Mouse (Mus musculus) monocyte, adult 5-6 weeks (primary cell): Measurements from ENCODE around the gene Cd46. TPM values are rescaled to one million over a fixed set of nuclear protein-coding genes. Genes with fewer than 3 reads are reported as not detected.

Experiments used
- ATAC-seq: fragments of 153-309, 156-312 bp; replicated peaks from 2 replicates; pipeline ENCODE4 v1.8.0; 2017; ENCODE audit warnings: mild to moderate bottlenecking; ENCODE audit not compliant: low TSS enrichment, insufficient number of reproducible peaks, severe bottlenecking, poor library complexity, low FRiP score
- total RNA-seq: library from RNA; stranded (forward); fragments of 200-1000, 200-491, 200-594 nt; gene quantifications from 3 replicates; pipeline ENCODE4 v1.2.3, GENCODE M21; 2017

Gene Cd46
- total RNA-seq, result 1.9 to 5.1 TPM (median 4.5 TPM) in 3 replicates

DNA sequence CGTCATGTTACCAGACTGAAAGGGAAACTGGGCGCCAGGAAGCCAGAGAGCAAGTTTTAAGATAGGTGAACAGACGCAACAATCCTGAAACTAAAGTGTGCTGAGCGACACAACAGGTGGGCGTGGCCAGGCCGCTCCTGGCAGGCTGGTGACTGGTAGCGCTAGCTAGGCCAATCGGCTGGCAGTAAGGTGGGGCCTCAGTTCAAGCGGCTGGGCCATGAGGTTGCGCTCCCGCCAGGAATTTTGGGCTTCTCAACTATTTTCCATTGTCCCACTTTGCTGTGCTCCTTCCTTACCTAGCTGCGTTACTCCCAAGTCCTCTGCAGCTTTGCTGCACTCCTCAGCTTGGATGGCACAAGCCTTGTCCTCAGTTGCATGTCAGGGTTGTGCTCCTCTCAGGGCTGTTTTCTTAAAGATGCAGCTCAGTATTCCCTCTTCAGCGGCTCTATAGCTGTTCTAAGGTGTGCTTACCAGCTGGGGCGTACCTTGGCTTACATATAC lies at the start of gene Cd46:
Gene Cd46 (minus strand): TSS at position 30 of the 501 bp plus-strand sequence.
- peak; percentile 93 for ATAC-seq

DNA sequence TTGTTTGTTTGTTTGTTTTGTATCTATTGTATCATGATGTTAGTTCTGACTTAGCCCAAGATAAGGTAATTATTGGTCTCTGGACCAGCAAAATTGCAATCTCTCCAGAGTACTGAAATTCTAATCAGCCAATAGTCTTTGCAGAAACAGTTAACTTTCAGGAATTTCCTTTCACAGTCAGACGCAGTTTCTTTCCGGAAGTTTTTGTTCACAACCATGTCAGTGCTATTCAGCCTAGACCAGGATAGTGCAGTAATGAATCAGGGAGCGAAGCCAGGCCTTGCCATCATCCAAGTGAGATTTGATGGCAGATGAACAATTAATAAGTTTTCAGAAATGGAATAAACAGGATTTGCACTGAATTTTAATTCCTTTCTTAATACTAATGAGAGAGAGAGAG lies 40.0 kb upstream of the Cd46 start:
- no peak for ATAC-seq

DNA sequence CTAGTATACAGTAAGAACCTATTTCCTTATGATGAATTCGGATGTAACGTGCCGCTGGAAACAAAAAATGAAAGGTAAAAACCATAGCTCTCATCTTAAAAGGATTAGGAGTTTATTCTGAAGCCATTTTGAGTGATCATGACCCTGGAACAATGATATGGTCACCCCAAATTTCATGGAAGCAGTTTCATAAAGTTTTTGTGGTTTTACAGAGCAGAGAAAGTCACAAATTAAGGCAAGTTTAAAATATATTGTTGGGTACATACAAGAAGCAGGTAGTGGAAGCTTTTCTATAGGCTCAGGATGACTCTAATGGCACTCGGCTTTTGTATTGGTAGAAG lies 39.6 kb upstream of the Cd46 start:
- no peak for ATAC-seq

DNA sequence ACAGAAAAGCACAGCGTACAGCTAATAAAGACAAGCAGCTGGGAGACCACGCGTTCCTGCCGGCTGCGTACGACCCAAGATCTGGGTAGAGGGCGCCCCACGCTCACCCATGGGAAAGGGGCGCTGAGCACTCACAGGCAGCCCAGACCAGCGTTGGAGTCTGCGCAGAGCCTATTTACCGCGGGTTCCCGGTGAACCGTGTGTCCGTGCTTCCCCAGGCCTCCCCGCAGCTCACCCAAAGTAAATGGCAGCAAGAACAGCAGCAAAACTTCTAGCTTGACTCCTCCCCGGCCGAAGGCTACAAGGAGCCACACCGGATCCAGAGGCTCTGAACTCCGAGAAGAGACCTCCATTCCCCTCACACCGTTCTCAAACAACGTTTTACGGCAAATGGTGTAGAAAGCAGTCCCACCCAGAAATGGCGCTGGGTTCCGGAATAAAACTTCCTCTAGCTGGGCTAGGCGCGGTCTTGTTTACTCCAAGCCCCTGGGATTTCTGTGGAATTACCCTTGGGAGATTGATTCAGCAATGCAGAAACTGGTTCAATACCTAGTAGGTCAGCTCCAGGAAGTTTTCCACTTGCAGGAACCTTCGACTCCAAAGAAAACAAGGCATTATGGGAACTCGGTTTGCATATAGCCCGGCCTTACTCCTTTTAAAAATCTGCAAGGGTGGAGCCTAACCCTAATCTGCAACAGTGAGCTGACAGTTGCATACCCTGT lies 39.1 kb upstream of the Cd46 start, which contains the start of gene Cr1l:
Gene Cr1l (minus strand): TSS at position 634 of the 722 bp plus-strand sequence.
- peak; percentile 90 for ATAC-seq

DNA sequence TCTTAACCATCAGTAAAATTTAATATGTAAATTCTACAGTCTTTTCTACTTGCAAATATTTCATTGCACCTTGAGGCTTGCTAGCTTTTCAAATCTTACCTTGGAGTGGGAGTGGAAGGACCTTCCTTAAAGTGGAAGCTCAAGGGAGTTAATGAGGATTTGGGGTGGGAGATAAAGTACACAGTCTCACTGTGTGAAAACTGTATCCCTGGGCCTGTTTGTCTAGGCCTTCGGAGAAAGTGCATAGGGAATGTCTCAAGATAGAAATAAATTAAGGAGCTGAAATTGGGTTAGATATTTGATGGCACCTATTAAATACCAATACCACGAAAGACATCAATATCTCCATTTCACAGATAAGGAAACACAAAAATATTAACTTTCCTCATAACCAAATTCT lies 38.4 kb upstream of the Cd46 start:
- no peak for ATAC-seq

DNA sequence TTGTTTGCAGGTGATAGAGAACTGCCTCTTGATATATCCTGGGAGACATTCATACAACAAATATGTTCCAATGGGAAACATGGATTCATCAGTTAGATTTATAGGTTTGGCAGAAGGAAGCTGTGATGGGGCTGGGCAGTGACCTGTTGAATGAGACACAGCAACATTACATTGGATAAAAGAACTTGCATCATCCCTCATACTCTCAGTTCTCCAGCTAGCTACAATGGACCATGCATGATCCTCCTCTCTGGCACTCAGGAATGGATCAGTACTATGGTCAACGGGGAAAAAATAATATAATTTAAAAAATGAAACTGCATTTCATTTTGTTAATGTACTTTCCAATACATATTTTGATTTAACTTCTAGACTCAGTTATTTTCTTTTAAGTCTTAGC lies 37.8 kb upstream of the Cd46 start:
- no peak for ATAC-seq

DNA sequence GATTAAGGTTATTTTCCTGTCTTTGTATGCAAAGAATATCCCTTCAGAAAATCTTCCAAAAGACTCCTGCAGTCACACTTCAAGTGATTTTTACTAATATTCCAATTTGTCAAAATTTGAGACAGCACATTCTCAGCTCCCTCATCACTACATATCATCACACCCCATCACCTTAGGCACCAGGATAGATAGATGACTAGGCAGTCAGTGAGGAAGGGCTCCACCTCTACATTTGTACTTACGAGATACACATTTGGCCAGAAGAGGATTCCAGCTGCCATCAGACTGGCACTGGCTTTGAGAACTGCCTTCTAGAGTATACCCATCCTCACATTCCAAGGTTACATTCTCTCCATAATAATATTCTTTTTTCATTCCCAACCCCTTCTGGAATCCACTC lies 22.4 kb upstream of the Cd46 start:
- no peak for ATAC-seq

DNA sequence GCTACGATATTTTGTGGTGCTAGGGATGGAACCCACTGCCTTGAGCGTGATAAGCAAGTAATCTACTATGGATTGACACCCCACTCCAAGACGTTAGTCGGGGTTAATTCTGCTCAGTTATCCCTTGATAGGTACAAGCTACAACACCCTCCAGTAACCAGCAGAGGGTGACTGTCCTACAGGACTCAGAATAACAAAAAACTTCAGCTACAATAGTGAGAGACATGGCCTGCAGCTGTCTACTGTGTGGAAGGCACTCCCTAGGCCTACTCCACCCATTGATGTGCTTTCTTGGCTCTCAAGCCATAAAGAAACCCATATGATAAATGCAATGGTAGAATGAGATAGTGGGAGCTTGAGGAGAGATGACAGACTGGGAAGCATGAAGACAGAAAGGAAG lies 21.6 kb upstream of the Cd46 start:
- ATAC-seq, result no peak

DNA sequence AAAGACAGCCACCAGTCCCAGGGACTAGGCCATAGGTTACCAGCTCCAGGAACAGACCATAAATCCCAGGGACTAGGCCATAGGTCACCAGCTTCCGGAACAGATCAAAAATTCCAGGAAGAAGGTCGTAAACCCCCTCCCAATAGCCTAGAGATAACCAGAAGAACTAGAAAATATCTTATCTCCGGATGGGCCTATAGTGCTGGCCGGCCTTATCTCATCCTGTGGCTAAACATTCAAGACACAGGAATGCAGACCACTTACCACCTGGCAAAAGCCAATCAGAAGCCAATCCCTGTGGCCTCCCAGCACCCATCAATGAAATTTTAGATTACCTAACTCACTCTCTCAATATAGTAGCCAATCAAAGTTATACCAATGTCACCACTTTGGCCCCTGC lies 8.6 kb upstream of the Cd46 start:
- no peak for ATAC-seq

DNA sequence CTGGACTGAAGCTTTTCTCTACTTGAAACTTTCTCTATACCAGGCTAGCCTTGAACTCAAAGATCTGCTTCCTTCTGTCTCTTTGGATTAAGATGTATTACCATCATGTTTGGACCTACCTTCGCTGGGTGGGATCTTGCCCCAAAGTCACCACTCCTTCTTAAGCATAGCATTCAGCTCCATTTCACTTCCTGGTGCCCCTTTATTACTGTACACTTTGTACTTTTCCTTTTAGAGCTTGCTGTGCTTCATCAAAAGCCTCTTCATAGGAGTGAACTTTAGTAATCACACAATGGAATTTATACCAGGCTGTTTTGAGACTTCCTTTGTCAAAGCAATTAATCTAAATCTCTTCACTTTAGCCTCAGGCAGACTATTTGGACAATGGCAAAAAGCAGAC lies 6.0 kb upstream of the Cd46 start:
- no peak for ATAC-seq

DNA sequence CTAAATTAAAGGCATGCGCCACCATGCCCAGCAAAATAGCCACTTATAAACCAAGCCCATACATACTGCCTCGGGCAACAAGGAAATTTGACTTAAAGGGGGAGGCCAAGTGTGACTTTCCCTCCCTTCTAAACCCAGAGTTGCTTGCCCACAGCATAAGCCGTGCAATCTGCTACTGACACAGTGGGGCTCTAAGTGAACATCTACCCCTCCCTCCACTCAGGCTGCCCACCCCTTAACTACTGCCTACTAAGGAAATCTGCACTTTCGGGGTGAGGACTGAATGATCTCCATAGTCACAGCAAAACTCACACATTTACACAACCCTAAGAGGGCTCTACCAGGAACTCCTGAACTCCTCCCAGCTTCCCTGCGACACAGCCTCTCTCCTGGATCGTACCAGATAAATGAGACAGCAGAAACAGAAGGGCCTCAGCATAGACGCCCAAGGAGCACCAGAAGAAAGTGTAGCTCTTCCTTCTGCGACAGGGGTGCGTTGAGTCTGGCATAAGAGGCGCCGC lies 290 bp downstream of the Cd46 start:
- ATAC-seq, result peak; percentile 23; the same call in 1 of the 2 replicates

DNA sequence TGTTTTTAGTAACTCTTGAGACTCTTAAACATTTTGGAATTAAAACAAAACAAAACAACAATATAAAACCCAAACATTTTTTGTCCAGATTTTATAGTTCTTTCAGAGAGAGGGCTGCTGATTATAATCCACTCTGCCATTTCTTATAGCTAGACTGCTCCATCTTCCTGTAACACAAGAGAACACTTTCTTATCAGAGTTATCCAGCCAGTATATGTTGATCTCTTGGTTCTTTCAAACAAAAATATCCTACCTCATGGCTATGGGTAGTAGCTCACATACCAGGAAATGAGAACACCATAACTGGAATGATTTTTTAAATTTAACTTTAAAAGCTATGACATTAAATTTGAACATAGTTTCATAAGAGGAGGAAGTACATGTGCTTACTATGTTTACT lies 9.9 kb downstream of the Cd46 start:
- ATAC-seq, result no peak

DNA sequence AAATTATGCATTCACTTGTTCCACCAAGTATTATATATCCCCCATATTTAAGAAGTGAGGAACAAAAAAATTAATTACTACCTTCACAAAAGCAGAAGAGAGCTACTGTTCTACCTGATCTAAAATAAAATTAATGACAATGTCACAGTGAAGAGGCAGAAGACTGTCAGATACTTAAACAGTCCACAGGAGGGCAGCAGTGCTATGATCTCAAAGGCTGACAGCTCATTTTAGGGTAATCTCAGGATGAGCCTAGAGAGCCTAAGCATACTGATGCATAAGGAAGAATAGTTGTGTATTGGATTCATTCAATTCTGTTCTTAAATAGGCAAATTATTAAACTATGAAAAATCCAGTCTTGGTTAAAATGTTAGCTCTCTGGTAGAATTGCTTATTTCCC lies 51.6 kb downstream of the Cd46 start:
- ATAC-seq, result peak; percentile 89

DNA sequence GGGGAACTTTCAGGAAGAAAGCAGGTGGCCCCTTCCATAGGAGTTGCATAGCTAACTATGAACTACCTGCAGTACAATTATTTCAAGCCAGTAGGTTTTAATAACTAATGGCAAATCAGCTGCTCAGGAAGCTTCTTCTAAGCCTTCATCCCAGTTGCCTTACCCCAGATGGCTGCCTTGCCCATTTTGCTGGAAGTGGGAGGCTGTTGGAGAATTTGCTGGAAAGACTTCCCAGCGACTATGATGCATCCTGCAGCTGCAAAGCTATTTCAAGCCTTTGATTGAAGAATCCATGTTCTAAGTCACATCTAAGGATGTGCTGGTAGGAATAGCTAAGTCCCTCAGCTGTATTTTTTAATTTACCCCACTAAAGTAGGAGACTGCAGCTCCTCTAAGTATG lies 53.7 kb downstream of the Cd46 start:
- no peak for ATAC-seq

DNA sequence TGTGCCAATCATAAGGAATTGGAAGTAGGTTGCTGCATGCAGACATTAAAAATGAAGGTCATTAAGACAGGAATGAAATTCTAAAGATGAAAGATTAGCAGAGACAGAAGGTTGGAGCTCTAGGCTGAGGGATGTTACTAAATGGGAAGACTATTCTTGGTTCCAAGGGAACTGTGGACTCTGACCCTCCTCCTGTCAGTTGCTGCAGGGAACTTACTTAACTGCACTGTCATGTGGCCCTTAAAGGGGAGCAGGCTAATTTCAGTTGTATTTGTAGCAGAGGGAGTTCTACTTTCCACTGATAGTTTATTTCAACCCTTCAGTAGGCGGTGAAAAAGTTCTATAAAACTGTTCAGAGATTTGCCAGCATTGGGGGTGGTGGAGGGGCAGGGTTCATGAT lies 54.1 kb downstream of the Cd46 start:
- no peak for ATAC-seq

DNA sequence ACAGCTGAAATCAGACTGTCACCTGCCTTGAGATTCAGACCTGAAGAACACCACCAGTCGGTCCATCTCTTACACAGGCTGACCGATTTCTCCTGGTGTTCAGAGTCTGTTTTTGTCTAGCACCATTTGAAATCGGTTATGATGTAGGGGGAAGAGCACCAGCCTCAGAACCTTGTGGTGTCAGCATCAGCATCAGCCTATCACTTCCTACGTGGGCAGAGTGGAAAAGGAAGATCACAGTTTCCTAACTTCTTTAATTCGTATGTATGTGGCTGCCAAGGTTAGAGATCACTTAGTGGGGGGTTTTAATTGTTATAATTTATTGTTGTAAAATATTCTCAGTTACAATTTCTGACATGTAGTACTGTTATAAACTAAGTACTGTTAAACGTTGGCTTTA lies 54.6 kb downstream of the Cd46 start:
- no peak for ATAC-seq

DNA sequence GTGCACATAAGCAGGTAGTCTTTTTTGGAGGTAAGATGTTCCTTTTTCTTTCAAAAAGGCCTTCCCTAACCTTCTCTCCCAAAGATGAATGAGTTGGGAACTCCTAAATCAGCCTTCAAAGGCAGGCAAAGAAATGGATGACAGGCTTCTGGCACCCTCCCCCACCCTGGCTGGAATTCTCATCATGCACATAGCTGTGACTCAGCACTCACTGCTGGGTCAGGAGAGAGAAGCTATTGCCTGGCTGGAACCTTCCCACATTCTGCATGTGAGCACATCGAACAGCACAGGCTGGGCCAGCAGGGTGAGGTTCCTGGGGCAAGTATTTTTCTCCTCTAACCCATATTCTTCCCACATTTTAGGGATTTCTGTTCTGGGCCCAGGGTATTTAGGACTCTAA lies 58.1 kb downstream of the Cd46 start:
- no peak for ATAC-seq

DNA sequence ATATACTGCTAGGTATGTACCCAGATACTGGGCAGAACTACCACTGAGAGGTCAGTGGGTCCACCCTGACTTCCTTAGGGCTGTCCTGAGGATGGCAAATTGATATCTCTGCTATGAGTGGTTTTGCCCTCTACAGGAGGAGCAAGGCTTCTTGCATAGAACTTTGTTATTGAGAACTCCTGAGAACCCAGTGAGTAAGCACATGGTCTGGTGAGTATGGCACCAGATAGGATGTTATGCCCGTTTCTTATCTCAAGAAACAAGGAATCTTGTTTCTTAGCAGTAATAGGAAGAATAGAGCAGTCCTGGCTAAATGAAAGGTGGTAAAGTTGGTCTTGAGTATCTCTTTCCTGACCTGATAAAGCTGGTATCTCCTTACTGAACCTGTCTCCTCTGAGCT lies 59.3 kb downstream of the Cd46 start:
- no peak for ATAC-seq

DNA sequence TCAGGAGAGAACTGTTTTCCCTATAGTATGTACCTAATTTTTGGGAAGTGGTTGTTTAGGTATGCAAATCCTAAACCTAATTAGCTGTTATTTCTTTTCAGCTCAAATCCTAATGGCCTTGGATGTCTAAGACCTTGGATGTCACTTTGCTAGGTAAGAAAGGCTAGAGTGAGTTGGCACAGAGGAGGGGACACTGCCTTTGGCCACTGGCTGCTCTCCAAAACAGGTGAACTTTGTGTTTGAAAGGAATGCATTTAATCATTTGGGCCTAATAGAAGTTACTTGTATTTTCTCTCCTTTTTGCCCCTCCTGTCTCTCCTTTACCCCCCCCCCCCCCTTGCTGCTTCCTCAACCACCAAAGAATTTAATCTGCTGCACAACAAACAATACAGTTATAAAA lies 60.3 kb downstream of the Cd46 start:
- ATAC-seq, result no peak

DNA sequence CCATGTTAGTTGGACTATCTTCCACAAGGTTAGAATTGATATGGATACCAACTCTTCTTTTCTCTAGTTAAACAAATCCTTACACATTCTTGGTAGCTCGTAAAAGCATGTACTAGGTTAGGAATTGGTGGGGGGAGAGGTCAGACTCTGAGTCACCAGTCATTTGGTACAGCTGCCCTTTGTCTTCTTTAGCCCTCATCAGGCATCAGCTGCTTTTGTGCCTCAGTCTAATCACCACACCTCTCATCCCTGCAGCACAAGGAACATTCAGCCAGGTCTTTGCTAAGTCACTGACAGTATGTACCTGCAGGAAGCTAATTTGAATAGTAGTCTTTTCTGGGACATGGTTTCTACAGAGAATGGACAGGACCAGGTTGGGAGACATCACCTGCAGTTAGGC lies 64.5 kb downstream of the Cd46 start:
- ATAC-seq, result no peak

DNA sequence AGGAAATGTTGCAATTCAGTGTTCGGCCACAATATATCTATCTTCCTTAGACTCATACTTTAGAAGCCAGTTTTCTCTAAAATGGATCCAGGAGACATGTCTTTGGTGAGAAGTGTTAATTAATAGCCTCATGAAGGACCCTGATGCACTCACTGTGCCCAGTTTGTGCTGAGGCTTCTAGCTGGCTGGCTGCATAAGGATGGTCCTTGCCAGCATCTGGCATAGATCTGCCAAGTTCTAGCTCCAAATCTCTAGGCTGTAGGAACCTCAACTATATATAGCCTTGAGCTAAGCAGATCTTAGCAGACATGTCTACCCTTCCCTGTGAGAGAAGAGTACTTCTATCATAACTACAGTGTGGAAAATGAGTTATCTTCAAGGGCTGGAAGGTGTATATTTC lies 68.2 kb downstream of the Cd46 start:
- no peak for ATAC-seq
